Mouse (Mus musculus): ENCODE measurements around the gene Qk.

Qk gene

DNA sequence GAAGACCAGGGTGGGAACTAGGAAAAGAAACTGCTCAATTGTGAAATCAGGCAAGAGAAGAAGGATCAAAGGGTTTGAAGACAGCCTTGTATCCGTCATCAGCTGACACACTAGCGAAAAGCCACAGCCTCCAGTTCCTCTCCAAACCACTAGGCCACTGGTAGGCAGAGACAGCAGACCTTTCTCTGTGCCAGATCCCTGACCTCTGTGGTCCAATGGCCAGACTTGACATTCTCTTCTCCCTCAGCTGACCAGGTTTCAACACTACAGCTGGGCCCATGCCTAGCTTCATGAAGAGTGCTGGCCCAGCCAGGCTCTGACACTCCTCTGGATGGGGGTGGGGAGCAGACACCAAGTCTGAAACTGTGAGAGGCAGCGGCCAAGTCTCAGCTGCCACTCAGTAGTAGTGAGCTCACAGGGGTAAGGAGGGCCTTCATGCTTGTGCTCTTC lies 7.0 kb upstream of the Qk start:
- no peak for DNase-seq (ENCODE audit: low spot score)

GRCm38 (mm10) chr17:10325921-10326320 lies 6.3 kb upstream of the Qk start:
- DNase-seq (ENCODE audit: low spot score): no peak

GRCm38 (mm10) chr17:10321754-10322153 lies 2.1 kb upstream of the Qk start:
- no peak for DNase-seq (ENCODE audit: low spot score)

GRCm38 (mm10) chr17:10321092-10321491 lies 1.4 kb upstream of the Qk start:
- no peak for DNase-seq (ENCODE audit: low spot score)

GRCm38 (mm10) chr17:10320456-10320790 lies 769 bp upstream of the Qk start:
- DNase-seq (ENCODE audit: low spot score): no peak

- DNase-seq (ENCODE audit: low spot score): no peak
These were observed 296 bp downstream of the Qk start for GRCm38 (mm10) chr17:10319431-10319684.

DNA sequence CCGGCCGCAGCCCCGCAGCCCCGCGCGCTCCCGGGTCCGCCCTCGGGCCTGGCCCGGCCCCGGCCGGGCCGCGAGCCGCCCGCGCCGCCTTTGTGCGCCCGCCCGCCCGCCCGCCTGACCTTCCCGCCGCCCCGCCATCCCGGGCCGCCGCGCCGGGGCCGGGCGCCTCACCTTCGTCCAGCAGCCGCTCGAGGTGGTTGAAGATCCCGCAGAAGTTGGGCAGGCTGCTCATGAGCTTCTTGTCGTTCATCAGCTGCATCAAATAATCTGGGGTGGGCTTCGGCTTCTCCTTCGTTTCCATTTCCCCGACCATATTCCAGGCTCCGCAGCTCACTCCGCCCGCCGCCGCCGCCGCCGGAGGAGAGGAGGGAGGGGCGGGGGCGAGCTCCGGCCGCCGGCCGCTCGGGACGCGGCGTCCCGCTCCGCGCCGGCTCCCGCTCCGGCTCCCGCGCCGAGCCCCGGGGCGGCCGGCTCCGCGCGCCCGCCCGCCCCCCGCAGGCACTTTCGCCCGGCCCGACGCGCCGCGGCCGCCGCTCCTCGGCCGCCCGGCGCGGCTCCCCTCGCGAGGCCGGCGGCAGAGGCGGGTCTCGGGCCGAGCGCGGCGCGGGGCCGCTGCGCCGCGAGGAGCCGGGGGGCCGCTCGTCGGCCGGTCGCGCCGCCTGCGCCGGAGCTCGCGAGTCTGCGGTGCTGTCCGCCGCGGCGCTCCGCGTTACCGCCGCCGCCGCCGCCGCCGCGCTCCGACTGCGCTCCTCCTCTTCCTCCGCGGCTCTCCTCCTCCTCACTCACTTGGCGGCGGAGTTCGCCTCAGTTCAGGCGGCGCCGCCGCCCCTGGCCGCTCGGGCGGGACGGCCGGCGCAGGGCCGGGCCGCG lies 858 bp downstream of the Qk start:
- peak; percentile 72 for DNase-seq (ENCODE audit: low spot score)

GRCm38 (mm10) chr17:10317981-10318551 lies 1.6 kb downstream of the Qk start:
- DNase-seq (ENCODE audit: low spot score): peak; percentile 77

DNA sequence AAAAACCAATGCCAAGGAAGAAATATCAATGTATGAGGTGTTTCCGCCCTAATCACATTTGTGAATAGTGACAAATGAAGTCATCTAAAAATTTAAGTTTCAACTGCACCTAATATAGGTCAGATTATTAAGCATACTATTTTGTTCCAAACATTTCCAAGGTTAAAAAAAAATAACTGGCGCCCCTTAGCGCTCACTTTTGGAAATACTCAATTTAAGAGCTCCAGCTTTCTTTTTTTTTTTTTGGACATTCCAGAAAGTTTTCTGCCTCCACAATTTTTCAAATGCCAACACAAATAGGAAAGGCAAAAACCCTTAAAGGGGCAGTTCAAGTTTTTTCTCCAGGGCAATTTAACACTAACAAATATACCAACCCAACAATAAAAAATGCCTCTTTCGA lies 2.5 kb downstream of the Qk start:
- DNase-seq (ENCODE audit: low spot score): peak; percentile 90

- no peak for DNase-seq (ENCODE audit: low spot score)
These were observed 3.2 kb downstream of the Qk start for GRCm38 (mm10) chr17:10316446-10316845.

GRCm38 (mm10) chr17:10310046-10310445 lies 9.6 kb downstream of the Qk start:
- no peak for DNase-seq (ENCODE audit: low spot score)

- peak; percentile 44 for DNase-seq (ENCODE audit: low spot score)
These were observed 10.5 kb downstream of the Qk start for GRCm38 (mm10) chr17:10309135-10309623.

DNA sequence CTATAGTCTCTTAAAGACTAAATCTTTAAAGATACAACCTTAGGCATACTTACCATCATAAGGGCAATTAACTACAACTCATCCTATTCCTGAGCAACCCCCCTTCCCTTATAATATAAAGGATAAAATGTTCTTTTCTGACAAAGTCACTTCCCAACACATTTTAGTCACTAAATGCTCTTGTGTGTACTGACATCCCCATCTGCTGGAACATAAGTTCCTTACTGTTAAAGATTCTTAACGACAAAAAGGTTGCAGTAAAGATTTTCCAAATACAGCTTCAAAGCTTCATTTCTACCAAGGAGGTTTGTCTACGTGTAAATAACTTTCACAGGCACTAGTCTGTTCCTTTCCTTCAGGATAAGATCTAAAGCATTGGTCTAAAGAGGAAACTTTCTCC lies 13.2 kb downstream of the Qk start:
- DNase-seq (ENCODE audit: low spot score): no peak

GRCm38 (mm10) chr17:10304001-10304400 lies 15.7 kb downstream of the Qk start:
- DNase-seq (ENCODE audit: low spot score): no peak

- DNase-seq (ENCODE audit: low spot score): no peak
These were observed 18.5 kb downstream of the Qk start for GRCm38 (mm10) chr17:10300968-10301795.

DNA sequence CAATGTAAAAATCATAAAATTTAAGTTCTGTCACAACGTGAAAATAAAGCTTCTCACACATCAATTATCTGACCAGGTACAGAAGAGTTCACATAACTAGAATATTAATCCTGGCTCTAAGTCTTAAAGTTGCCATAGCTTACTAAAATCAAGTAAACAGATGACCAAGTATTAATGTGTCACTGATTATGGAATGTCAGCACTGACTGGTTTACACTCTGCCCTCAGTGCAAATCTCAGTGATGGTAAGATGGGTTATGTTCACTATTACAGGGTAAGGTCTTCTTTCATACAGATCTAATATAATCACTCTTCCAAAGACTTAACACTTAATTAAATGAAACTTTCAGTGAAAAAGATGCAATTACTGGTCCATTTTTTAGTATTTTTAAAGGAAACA lies 20.3 kb downstream of the Qk start:
- DNase-seq (ENCODE audit: low spot score): no peak

- DNase-seq (ENCODE audit: low spot score): no peak
These were observed 27.1 kb downstream of the Qk start for GRCm38 (mm10) chr17:10292520-10292919.

- no peak for DNase-seq (ENCODE audit: low spot score)
These were observed 34.9 kb downstream of the Qk start for GRCm38 (mm10) chr17:10284772-10285171.

GRCm38 (mm10) chr17:10279532-10279931 lies 40.1 kb downstream of the Qk start:
- DNase-seq (ENCODE audit: low spot score): no peak

DNA sequence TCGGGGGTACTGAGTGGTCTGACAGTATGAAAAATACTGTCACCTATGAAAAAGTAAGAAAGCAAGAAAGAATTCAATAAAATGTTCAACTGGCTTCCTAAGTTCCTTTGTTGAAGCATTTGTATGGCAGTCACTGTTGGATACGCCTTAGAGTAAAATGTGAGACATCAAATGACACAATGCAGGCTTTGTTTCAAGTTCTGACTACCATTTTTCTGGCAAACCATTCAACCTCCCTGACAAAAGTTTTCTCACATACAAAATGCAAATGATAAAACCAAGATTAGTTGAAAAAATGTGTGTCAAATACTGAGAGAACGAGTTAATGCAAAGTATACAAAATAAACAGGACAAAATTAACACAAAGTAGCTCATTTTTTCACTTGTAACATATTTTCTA lies 50.1 kb downstream of the Qk start:
- DNase-seq (ENCODE audit: low spot score): peak; percentile 26

DNA sequence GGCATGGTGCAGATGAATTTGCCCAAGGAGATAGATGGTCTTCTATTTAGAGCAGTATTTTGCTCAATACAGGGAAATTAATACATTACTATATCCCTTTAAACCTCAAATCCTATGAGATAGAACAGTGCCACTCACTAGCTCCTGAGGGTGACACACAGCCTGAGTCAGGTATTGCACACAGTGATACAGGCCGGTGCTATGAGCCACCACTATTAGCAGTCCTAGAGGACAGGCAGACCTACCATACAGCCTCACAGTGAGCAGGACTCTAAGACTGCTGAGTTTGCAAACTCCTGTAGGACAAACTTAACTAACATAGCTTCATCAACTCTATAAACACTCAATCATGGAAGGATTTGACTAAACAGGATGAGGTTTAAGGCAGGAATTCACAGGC lies 51.2 kb downstream of the Qk start:
- DNase-seq (ENCODE audit: low spot score): no peak

DNA sequence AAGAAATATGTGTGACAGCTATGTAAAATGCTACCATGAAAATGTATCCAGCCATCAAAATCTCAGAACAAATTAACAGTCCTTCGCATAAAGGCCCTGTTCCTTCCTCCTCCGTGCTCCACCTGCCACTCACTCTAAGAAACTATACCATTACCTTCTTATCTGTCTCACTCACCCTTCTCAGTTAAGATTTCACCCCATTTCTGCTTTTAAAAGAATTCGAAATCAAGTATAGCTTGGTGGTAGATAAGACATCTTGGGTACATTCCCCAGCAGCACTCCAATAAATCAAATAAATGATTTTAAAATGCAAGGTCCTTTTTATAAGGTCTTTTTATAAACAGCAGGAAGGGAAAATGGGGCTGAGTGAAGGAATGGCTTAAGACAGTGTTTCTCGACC lies 53.4 kb downstream of the Qk start:
- DNase-seq (ENCODE audit: low spot score): no peak

All from embryo, embryonic 10.5 days (tissue).